Mouse (Mus musculus): ENCODE data around the gene Tspan2.
A peak's percentile ranks its signal among the peaks of the same experiment; 100 is the strongest.

The Tspan2 gene

DNA sequence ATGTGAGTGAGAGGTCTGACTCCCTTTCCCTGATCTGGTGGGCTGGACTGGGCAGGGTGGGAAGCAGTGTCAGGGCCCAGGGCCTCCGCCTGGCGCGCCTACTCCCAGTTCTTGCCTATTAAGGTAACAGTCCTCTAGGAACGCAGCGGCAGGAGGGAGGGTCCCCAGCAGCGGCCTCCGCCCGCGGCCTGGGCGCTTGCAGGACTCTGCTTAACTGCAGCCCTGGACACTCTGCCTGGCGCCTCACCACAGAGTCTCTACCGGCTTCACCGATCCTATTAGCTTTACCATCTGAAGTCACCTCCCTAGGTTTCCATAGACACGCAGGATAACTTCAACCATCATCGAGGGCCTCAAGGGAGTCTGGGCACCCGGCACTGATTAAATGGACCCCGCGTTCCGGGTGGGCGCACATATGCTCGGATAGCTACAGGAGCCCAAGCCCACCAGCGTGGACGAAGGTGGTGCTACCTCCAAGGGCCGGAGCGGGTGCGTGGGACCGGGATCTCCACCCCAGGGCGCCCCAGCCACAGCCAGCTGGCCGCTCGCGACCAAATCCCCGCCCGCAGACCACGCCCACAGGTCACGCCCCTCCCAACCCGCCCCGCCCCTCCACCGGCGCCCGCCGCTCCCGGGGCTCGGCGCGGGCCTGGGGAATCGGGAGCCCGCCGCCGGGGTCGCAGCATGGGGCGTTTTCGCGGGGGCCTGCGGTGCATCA, at the start of gene Tspan2:
TSS of gene Tspan2 (plus strand) at position 217 of the 718 bp plus-strand sequence.
- peak in 1 of 2 experiments; percentile 23 for DNase-seq

DNA sequence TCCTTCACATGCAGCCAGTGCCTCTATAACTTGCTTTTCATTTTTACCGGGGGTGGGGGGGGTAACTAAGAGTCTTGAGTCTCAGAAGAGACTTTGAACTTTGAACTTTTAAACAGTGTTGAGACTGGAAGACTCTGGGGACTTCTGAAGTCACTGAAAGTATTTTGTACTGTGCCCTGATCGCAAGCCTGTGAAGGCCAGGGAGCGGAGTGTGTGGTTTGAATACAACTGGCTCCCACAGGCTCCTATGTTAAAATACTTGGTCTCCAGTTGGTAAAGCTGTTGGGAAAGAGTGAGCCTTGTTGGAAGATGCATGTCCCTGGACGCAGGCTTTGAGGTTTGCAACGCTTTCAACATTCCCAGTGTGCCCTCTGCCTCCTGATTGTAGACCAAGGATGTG, 47.5 kb upstream of the Tspan2 start:
- peak; percentile 34 to 57 for DNase-seq

DNA sequence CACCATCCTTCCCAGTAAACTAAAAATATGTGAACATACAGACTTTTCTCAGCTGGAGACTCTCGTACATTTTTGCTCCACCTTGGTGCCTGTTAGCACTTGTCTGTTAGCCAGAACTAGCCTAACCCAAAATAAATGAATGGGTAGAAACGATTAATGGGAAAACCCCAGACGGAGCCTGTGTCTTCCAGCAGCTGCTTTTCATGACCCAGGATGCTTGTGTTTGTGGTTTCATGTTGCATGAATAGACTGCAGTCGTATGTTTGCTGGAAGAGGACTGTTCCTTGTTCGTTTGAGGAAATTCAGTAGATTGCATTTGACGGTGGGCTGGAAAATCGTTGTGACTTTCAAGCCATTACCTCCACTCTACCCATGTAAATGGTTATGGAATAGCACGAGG, 46.5 kb upstream of the Tspan2 start:
- DNase-seq, result no peak

DNA sequence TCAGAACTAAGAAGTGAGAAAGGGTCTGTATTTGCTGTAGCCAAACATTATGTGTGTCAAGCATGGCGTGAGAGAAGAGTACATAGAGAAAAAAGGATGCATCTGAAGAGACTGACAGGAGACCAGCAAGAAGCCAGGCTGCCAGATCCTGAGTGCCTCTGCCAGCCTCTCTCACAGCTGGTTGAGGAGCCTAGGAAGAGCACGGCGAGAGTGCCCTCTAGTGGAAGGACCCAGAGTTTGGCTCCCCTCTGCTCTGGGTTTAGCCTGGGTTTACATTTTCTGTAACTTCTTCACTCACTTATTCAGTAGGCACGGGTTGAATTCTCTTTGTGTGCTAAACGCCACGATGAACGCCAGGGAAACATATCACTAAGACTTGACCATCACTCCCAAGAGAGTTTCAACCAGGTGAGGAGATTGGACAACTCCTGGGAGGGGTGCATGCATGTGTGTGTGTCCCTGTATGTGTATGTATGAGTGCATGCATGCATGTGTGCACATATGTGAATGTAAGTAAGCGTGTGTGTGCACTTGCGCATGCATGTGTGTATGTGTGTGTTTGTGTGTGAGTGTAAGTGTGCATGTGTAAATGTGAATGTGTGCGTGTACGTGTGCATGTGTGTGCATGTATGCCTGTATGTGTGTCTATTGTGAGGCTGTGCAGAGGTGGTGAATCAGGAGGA, 42.4 kb upstream of the Tspan2 start:
- peak; percentile 38 to 71 for DNase-seq

DNA sequence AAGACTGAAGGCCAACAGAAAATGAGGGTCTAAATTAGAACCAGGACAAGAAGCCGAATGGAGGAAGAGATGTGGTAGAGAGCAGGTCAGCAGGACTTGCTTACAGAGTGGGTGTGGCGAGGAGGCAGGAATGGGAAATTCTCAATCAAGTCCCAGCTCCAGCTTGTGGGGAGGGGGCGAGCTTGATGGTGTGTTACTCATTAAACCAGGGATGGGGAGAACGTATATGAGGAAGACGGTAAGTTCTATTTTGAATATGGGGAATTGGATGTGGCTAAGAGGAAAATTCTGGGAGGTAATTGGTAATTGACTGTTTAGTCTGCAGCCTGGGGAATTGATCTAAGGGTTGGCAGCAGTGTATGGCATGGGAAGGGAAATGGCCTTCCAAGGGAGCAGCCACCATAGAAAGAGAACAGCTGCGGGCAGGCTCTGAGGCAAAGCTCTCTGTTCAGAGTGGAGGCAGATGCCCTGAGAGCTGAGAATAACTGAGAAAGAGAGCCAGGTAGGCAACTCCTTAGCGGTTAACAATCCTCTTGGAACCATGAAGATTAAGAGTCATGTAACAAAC, 41.5 kb upstream of the Tspan2 start:
- DNase-seq, result no peak

DNA sequence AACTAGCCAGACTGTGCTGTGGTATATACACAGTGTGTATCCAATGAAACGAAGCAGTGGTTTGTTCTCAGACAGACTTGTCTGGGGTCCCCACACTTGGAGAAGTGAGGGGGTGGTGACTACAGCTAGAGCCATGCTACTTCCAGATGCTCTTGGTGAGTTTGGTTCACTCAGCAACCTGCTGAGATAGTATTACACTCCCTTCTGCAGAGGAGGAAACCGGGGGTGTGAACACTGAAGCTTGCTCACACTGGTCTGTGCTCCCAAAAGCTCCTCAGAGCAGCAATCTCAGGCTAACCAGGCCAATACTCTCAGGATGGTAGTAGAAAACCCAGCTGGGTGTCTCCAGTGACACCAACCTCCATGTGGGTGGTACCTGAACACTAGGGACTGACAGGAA, 36.2 kb upstream of the Tspan2 start:
- no peak for DNase-seq

DNA sequence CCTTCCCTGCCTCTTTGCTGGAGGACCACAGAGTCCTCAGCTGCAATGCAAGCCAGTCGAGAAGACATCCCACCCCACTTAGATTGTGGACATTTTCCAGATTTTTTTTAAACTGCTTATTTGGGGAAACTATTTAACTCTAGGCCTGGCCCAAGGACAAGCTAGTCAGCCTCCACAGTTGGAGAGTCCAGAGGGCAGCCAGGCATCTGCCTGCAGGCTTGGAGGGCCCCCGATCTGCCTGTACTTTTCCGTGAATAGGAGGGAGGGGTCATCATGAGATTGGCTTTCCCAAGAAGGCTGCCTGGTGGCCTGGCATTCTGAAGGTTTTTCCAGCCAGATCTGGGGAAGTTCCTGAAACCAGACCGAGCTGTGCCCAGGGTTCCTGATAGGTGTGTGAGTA, 33.0 kb upstream of the Tspan2 start:
- no peak for DNase-seq

DNA sequence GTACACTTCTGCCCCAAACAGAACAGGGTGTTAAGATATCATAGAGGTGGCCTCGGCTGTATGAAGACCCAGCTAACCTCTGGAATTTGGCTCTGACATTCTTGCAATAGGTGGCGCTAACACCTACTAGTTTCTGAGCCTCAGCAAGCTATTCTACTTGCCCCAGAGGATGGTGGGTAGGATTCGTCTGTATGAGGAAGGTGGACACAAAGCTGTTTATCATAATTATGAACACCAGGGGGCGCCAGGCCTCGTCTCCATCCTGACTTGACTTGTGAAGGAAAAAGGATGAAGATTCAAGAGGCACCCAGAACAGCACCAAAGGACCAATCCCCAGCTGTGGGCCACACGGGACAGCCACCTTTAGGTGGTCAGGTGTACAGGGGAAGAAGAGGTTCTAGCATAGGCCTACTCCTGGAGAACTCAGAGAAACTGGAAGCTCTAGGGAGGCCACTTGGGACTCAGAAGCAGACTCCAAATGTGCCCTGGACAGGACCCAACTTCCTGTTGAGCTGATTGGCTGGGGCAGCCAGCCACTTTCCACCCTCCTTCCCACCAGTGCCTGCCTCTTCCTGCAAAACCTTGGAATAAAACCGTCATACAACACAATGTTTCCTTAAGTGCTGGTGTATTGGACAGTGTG, 32.3 kb upstream of the Tspan2 start:
- DNase-seq, result peak; percentile 18 to 39

DNA sequence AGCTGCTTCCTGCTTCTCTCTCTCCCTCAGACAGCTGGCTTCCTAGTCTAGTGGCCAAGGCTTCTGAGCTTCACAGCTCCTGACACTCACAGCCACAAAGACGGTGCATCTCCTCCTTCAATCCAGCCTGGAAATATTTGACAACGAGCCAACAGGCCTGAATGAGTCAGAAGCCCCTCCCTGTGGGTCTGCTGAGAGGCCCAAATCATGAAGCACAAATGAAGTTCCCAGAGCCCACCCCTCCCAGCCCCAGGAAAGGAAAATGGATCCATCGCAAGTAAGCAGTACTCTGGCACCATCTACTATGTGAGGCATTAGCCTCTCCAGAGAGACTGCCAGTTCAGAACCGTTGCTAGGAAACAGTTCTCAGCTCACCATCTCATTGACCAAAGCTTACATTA, 30.3 kb upstream of the Tspan2 start:
- no peak for DNase-seq

DNA sequence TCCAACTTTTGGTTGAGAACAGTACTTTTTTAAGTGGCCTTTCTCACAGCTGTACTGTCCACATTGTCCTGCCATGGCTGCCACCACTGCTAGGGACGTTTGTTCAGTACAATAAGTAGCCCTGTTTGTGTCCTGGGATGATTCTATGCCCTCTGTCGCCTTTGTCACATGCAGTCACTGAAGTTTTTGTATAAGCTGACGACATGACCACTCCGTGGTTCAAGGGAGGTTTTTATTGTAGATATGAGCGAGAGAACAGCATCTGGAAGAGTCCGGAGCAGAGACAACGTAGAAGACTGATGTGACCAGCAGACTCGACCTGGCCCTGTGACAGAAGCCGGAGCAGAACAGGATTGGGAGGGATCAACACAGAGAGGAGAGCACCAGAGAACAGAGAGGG, 25.7 kb upstream of the Tspan2 start:
- no peak for DNase-seq

DNA sequence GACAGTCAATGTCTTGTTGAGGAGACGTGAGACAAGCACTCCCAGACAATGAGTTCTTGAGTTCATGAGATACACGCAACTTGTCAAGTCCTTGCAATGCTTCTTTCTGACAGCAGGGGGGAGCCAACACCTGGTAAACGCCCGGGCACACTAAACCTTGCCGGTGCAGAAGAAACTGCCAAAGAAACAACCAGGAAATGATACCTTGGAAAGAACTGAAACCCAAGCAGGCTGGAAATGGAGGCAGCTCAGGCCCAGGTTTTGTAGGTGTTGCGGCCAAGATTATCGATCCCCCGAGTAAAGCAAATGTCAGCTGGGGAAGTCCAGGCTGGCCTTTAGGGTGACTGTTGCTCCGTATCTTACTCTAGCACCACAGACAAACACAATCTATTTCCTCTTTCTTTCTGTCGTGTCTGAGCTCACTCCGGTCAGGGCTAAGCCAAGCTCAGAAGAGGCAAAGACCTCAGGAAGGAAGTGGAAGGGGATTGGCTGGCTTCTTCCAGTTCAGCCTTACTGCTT, 19.2 kb upstream of the Tspan2 start:
- peak; percentile 54 to 85 for DNase-seq

DNA sequence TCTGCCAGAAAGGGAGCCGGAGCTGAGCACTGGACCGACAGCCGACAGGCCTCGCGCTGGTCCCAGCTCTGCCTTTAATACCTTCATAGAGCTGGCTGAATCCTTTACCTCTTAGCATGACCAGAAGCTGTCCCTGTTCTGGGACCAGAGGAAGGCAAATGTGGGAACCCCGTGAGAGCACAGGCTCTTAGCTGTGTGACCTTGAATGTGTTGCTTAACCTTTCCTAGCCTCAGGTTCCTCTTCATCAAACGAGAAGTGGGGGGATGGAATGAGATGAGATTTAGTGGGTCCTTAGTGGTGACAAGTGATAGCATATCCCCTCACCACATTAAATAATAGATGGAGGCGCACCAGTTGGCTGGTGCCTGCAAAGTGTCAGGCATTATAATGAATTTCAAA, 18.5 kb upstream of the Tspan2 start:
- no peak for DNase-seq

DNA sequence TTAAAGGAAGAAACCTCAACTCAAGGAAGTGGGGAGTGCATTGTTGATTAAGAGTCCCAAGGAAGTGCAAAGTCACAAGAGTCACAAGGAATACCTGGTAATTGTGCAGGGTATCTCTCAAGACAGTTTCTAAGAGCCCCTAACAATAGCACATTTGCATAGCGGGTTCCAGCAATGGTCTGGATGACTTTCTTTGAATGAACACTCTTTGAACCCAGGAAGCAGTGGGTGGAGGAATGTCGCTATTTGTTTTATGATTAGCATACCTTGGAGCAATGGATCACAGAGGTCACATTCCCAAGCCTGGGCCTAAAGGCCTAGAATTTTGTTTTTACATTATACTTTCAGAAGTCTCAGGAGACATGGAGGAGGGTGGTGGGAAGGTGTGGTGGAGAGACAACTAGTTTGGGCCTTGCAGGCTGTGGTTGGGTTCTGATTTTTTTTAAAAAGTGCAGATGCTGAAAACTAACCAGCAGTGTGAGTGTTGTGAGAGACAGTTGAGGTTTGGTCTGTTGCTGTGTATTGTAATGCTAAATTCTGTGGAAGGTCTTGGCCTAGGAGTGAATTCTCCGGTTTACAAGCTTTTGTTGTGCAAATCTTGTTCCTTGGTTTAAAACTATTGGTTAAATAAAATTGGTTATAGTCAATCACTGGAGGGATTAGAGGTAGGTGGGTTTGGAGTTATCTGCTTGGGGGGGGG, 16.6 kb upstream of the Tspan2 start:
- DNase-seq, result no peak

DNA sequence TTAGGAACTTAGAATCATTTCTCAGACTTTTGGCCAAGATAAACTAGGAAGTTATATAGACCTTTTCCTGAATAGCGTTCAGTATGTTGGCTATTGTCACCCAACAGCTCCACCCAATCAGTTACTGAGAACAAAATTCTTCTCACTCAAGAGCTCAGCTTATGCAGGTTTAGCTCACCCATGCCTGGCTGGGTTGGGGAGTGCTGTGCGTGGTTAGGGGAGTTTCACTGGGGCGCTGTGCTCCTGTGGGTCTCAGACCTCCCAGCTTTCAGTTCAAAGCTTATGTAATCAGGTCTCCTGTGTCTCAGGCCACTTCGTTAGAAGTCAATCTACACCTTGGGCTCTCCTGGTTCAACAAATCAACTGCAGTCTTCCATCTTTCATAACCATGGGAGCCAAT, 11.2 kb upstream of the Tspan2 start:
- DNase-seq, result no peak

DNA sequence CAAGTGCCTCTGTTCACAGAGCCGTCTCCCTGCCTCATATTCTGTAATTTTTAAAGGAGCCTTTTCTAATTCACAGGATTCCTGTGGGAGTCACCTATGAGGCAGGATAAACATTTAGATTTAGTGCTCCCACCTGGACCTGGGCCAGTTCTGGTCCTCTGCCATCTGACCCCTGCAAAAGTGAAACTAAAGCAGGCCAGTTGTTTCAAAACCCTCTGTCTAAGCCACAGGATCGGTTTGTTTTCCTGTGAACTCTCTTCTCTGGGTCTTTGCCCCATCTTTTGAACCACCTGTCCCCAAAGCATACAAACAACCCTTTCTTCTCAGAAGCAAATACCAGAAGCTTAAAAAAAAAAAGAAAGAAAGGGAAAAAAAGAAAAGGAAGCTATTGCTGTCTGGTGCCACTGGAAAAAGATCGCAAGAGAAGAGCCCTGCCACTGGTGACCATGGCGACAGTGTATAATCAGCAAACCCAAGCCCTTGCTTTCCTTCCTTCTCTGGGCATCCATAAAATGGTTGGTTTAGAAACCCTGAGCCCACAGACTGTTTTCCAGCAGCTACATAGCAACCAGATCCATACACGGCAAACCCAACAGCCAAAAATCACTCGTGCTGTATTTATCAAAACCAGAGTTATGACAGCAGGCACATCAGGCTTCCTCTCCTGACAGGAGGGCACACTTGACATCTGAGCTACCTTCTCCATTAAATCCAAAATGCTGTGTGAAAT, 10.3 kb upstream of the Tspan2 start:
- peak; percentile 56 to 68 for DNase-seq

DNA sequence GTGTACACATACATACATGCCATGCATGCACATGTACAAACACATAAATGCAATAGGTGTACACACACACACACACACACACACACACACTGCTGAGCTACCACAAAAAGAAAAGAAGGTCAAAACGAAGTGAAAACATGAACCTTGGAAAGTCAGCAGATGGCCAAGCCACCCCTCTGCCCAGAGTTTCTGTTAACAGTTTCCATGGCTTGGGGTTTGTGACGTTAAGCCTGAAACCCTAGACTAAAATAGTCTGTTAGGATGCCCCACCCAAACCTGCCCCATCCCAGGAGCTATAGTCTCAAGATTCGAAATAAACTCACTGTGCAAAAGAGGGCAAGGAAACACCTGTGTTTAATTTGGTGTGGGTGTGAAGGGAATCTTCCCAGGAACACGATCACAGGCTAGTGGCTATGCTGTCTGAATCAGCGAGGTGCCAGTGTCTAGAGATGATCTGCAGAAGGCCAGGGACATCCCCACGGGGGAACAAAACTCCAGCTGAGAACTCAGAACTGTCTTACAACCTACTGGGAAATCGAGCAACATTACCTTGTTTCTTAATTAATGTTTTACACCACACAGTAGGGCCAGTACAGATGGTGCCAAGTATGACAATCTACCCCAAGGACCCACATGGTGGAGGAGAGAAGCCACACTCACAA, 9.4 kb upstream of the Tspan2 start:
- DNase-seq, result no peak

DNA sequence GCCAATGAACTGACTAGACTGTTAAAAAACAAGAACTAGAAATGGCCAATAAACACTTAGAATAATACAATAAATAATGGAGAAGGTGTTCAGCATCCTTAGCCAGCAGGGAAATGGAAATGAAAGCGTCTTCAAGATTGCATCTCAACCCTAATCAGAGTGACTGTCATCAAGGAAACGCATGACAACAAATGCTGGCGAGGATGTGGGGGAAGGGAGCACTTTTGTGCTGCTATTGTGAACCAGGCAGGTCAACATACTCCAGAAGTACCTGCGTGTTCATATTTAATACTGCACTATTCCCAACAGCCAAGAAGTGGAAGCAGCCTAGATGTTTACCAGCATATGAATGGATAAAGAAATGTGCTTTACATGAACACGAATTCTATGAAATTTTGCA, 4.9 kb upstream of the Tspan2 start:
- no peak for DNase-seq

DNA sequence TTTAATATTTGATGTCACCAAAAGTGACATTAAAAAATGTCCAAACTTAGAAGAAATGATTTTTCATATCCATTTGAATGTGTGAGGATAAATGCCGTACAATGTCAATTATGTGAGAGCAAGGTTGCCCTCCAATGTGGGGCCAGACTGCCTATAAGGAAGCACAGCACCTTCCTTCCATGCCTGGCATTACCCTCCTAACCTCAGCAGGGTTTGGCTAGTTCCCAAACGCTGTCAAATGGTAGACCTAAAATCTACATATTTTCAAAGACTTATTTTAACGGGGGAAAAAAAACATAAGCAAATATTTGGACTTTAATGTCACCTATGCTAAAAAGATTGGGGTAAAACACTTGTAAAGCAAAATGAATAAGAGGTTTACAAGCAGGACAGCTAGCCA, 3.2 kb upstream of the Tspan2 start:
- no peak for DNase-seq

DNA sequence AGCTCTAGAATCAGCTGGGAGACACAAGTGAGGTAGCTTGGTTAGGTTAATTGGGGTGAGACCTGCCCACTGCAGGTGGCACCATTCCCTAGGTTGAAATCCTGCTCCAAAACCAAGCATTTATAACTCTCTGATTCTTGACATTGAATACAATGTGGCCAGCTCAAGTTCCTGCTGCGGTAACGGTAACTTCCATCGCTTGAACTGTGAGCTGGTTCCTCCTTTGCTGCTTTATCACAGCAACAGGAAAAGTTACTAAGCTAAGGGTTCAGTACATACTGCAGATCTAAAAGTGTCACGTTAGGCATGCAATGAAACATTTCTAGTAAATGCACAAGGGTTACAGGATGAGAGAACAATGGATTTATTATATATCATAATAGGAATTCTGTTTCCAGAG, 1.7 kb upstream of the Tspan2 start:
- DNase-seq, result no peak

DNA sequence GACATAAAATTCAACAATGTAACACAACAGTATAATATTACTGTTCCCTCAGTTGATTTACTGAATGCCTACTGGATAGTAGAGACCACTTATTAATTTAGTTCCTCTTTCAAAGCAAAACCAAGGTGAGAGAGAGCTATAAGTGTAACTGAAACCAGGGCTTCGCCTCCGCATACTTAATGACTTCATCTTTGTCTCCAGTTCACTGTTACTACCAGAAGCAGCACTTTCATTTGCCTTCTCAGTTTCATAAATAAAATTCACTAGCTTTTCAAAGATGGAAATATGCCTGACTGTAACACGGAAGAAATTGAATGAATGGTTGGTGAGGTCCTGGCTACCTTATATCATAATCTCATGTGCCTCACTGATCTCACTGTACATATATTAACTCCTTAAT, 1.3 kb upstream of the Tspan2 start:
- no peak for DNase-seq

DNA sequence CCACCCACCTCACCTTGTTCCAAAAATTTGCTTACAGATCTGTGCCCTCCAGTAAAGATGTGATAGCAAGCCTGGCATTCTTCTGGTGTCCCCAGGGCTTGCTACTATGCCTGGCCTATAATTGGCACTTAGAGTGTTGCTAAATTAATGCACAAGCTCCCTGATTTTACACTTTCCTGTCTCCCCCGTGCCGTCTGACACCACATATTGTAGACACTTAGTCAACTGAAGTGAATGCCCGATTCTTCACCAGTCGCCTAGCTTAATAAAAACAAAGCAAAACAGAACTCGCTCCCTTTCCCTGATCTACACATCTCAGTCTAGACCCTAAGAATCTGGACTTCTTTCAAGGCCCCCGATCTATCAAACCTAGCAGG, 405 bp upstream of the Tspan2 start:
- DNase-seq, result no peak

DNA sequence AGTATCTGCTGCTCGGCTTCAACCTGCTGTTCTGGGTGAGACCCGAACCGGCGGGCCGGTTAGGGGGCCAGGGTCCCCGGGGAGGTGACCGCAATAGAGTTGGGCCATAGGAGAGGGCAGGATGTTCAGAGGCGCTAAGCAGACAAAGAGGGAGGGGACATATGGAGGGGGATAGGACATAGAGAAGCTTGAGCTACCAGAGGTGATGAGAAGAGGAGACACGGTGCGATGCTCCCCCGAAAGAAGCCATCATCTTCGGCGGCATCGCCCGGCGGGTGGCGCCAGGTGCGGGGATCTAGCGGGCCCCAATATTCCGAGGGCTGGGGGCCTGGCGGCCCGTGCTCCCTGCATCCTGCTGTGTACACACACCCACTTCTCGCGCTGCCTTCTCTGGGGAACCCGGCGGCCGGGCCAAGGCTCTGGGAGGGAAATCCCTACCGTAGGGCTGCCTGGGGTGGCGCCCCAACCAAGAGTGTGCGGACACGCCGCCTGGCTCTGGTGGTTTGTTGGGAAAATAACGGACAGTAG, 766 bp downstream of the Tspan2 start:
- no peak for DNase-seq
